Mouse (Mus musculus) CD8-positive naive resting alpha-beta T cell, adult 57 days (primary cell): ENCODE measurements around the gene Hdac4. TPM values are rescaled to one million over a fixed set of nuclear protein-coding genes. Genes with fewer than 3 reads are reported as not detected.

Experiments
- total RNA-seq: library from RNA; stranded (reverse); gene quantifications from one replicate; pipeline ENCODE4 v1.2.4, GENCODE M21; 2023

The Hdac4 gene
- 133 TPM for total RNA-seq

DNA sequence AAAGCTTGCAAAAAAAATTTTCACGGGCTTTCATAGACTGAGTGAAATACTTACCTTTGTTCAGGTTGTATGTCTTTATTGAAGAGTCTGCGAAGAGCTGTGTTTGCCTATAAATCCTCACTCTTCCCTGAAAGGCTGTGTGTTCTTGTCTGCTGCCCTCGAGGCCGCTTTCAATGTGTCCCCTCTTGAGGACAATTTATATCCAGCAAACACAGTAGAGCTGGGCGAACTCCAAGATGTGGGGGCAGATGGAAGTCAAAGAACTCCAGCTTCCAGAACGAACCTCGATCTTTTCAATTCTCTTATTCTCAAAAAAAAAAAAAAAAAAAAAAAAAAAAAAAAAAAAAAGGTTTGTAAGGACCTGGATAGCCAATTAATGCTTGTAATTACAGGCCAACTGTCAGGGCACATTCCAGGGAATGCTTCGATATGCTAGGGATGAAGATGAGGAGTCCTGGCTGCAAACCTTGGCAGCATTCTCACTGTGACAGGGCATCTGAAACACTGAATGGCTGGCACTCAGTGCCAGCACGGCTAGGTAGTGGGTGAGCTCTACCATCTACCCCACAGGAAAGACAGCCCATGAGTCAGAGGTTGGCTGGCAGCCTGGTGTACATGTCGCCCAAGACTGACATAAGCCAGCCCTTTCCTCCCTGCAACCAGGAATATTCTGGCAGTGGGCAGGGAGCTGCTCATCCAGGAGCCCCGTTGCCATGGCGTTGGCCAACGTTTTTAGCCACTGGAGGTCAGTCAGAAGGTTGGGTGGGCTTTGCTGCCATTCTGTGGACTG is at the start of gene Hdac4:
Hdac4 (minus strand) TSS at position 340 of the 790 bp plus-strand sequence.

